Comparison of ENCODE assay signal across 13 mouse cellular contexts in genomic region chr14:58868176-58868949, GRCm38 (mm10).
DNase-seq lines count a peak whose midpoint lies in the region; ATAC-seq lines count a peak whose summit lies in the region.
"Had no signal": no experiment of that assay in that cellular context is flagged by ENCODE, and none has a peak within 500 bp of the region (broad histone marks: within the 10 kb centered on the region; RNA-seq: fewer than 3 reads in every experiment).

No protein-coding gene starts in this region.

- 55% methylated on average over 14 of the region's 14 CpGs for WGBS in kidney, embryonic 16.5 days
- 19% methylated on average over 14 of the region's 14 CpGs for WGBS in hindbrain, embryonic 11.5 days
- 29% methylated on average over 14 of the region's 14 CpGs for WGBS in midbrain, embryonic 12.5 days
- 54% methylated on average over 14 of the region's 14 CpGs for WGBS in stomach, embryonic 16.5 days

- no peaks in the 10 kb centered on the region for H3K36me3 ChIP-seq in kidney, embryonic 16.5 days (ENCODE audit: insufficient read depth, low read length)
- H3K36me3 ChIP-seq in hindbrain, embryonic 11.5 days (ENCODE audit: control insufficient read depth, insufficient read depth, low read length), result no peaks in the 10 kb centered on the region
- no peaks in the 10 kb centered on the region for H3K36me3 ChIP-seq in midbrain, embryonic 12.5 days
- no peaks in the 10 kb centered on the region for H3K36me3 ChIP-seq in stomach, embryonic 16.5 days (ENCODE audit: control insufficient read depth, insufficient read depth, low read length)
- H3K36me3 ChIP-seq: embryonic facial prominence, embryonic 12.5 days; liver, embryonic 15.5 days had no signal

- no peaks in the 10 kb centered on the region for H3K27me3 ChIP-seq in kidney, embryonic 16.5 days (ENCODE audit: insufficient read depth, low read length)
- peaks cover 6% of the 10 kb centered on the region; the same call in 1 of the 2 replicates for H3K27me3 ChIP-seq in hindbrain, embryonic 11.5 days (ENCODE audit: control insufficient read depth, insufficient read depth, low read length)
- 0 out of 2 replicates have a peak, but pooled peaks cover 6% of the 10 kb centered on the region for H3K27me3 ChIP-seq in midbrain, embryonic 12.5 days
- no peaks in the 10 kb centered on the region for H3K27me3 ChIP-seq in stomach, embryonic 16.5 days (ENCODE audit: control insufficient read depth, insufficient read depth, low read length)
- H3K27me3 ChIP-seq: embryonic facial prominence, embryonic 12.5 days; liver, embryonic 15.5 days; megakaryocyte, embryonic 14.5 days had no signal

- H3K4me3 ChIP-seq in kidney, embryonic 16.5 days (ENCODE audit: low read length), result no peak overlapping the region
- H3K4me3 ChIP-seq in hindbrain, embryonic 11.5 days (ENCODE audit: low read depth, low read length), result no peak overlapping the region
- H3K4me3 ChIP-seq in midbrain, embryonic 12.5 days, result no peak overlapping the region
- no peak overlapping the region for H3K4me3 ChIP-seq in stomach, embryonic 16.5 days (replicated peaks; ENCODE audit: low read length)
- H3K4me3 ChIP-seq: embryonic facial prominence, embryonic 12.5 days; gastrocnemius, adult 2 months; liver, embryonic 15.5 days; megakaryocyte, embryonic 14.5 days had no signal

- H3K9ac ChIP-seq in kidney, embryonic 16.5 days (replicated peaks; ENCODE audit: low read length), result no peak overlapping the region
- no peak overlapping the region for H3K9ac ChIP-seq in hindbrain, embryonic 11.5 days (ENCODE audit: low read depth, low read length)
- no peak overlapping the region for H3K9ac ChIP-seq in midbrain, embryonic 12.5 days (replicated peaks)
- H3K9ac ChIP-seq in stomach, embryonic 16.5 days (ENCODE audit: low read length), result 0 out of 2 replicates have a peak overlapping the region, but pooled peaks have one; percentile 5
- H3K9ac ChIP-seq: embryonic facial prominence, embryonic 12.5 days; liver, embryonic 15.5 days had no signal

- no peaks in the 10 kb centered on the region for H3K9me3 ChIP-seq in kidney, embryonic 16.5 days (ENCODE audit: low read length)
- no peaks in the 10 kb centered on the region for H3K9me3 ChIP-seq in hindbrain, embryonic 11.5 days (ENCODE audit: control insufficient read depth, low read length)
- no peaks in the 10 kb centered on the region for H3K9me3 ChIP-seq in midbrain, embryonic 12.5 days
- H3K9me3 ChIP-seq in stomach, embryonic 16.5 days (replicated peaks; ENCODE audit: control insufficient read depth, low read length), result no peaks in the 10 kb centered on the region
- H3K9me3 ChIP-seq: embryonic facial prominence, embryonic 12.5 days; liver, embryonic 15.5 days had no signal

- ATAC-seq in kidney, embryonic 16.5 days (ENCODE audit: low FRiP score, low TSS enrichment), result no peak
- ATAC-seq in hindbrain, embryonic 11.5 days (ENCODE audit: low FRiP score), result no peak
- no peak for ATAC-seq in midbrain, embryonic 12.5 days (ENCODE audit: low FRiP score, low read depth)
- ATAC-seq in stomach, embryonic 16.5 days (ENCODE audit: insufficient read depth, low FRiP score), result no peak

- no peak for DNase-seq in kidney, postnatal 10 days
- DNase-seq in hindbrain, embryonic 11.5 days (ENCODE audit: low spot score), result peak; percentile 22
- DNase-seq in MN1 (ENCODE audit: low spot score), result no peak
- DNase-seq in testis, postnatal 14 days (ENCODE audit: low spot score), result no peak
- DNase-seq in layer of hippocampus, postnatal 25 days (ENCODE audit: extremely low spot score in 1 of 2, low spot score in 1 of 2), result no peak
- DNase-seq: gastrocnemius, adult 2 months; layer of hippocampus, adult 9-11 months had no signal

- H3K27ac ChIP-seq in kidney, embryonic 16.5 days (ENCODE audit: low read length), result no peak overlapping the region
- H3K27ac ChIP-seq in hindbrain, embryonic 11.5 days (ENCODE audit: low read depth, low read length), result no peak overlapping the region
- H3K27ac ChIP-seq in midbrain, embryonic 12.5 days (replicated peaks), result no peak overlapping the region
- no peak overlapping the region for H3K27ac ChIP-seq in stomach, embryonic 16.5 days (ENCODE audit: low read length)
- H3K27ac ChIP-seq: embryonic facial prominence, embryonic 12.5 days; gastrocnemius, adult 2 months; liver, embryonic 15.5 days had no signal

- peaks cover 4% of the 10 kb centered on the region; the same call in 1 of the 2 replicates for H3K4me1 ChIP-seq in kidney, embryonic 16.5 days (ENCODE audit: insufficient read depth, low read length)
- H3K4me1 ChIP-seq in hindbrain, embryonic 11.5 days (replicated peaks; ENCODE audit: control insufficient read depth, insufficient read depth, low read length), result 0 out of 2 replicates have a peak, but pooled peaks cover 7% of the 10 kb centered on the region
- H3K4me1 ChIP-seq in midbrain, embryonic 12.5 days, result peaks cover 14% of the 10 kb centered on the region
- peaks cover 4% of the 10 kb centered on the region; the same call in 1 of the 2 replicates for H3K4me1 ChIP-seq in stomach, embryonic 16.5 days (ENCODE audit: control insufficient read depth, insufficient read depth, low read length)
- H3K4me1 ChIP-seq: liver, embryonic 15.5 days; megakaryocyte, embryonic 14.5 days had no signal

- peak overlapping the region; percentile 9; the same call in 1 of the 2 replicates for H3K4me2 ChIP-seq in kidney, embryonic 16.5 days (replicated peaks; ENCODE audit: low read depth, low read length)
- H3K4me2 ChIP-seq in hindbrain, embryonic 11.5 days (replicated peaks; ENCODE audit: low read depth, low read length), result 0 out of 2 replicates have a peak overlapping the region, but pooled peaks have one; percentile 4
- H3K4me2 ChIP-seq in midbrain, embryonic 12.5 days (replicated peaks), result peak overlapping the region; percentile 32
- peak overlapping the region; percentile 19; the same call in 1 of the 2 replicates for H3K4me2 ChIP-seq in stomach, embryonic 16.5 days (ENCODE audit: low read depth, low read length)
- H3K4me2 ChIP-seq: embryonic facial prominence, embryonic 12.5 days; liver, embryonic 15.5 days had no signal
